Mouse (Mus musculus) brain, embryonic 18.5 days (tissue): ENCODE data around the gene 9030025P20Rik.
"Not testable (repeated sequence)": the region's sequence is repeated elsewhere in the genome, so short reads cannot be mapped to it uniquely, and the experiment has no call there.

ENCODE experiments used
- DNase-seq: peaks from one replicate; pipeline ENCODE4 v3.0.0-alpha.2; 2012; ENCODE audit warnings: low read depth, low spot score

The 9030025P20Rik gene

DNA sequence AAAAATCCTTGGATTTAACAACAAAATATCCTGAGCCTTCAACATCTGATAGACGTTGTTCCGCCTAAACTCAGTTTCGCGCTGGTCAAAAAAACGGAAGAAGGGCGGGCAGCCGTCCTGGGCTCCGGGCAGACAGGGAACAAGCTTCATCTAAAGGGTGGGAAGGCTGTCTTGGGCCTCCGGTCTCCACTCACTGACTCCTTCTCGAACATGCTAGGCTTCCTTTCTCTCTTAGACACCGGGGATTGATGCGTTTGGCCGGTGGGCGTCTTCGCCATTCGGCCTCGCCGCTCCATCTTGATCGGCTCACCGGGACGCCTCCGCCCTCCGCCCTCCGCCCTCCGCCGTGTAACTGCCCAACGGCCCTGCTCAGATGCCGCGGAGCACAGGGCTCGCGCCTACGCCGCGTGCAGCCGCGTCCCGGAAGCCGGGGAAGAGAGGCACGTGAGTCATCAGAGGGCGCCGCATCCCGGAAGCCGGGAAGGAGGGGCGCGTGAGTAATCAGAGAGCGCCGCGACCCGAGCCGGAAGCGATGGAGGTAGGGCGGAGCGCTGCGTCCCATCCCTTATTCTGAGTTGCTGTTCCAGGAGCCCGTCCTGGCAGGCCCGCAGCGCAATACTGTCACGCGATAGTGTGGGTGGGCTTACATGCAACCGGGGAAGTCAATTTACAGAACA is at the start of gene 9030025P20Rik, which contains the start of gene Gm3417:
Gene 9030025P20Rik (plus strand): TSS at position 107 of the 677 bp plus-strand sequence.
Gene Gm3417 (minus strand): TSS at position 429 of the 677 bp plus-strand sequence.
- DNase-seq = not testable (repeated sequence)

GRCm38 (mm10) chr17:14928631-14929030 is 49.6 kb upstream of the 9030025P20Rik start:
- no peak for DNase-seq

GRCm38 (mm10) chr17:14930697-14931096 is 47.6 kb upstream of the 9030025P20Rik start:
- no peak for DNase-seq

GRCm38 (mm10) chr17:14931469-14931868 is 46.8 kb upstream of the 9030025P20Rik start:
- DNase-seq = no peak

- DNase-seq = not testable (repeated sequence)
These were observed 43.0 kb upstream of the 9030025P20Rik start for GRCm38 (mm10) chr17:14935280-14935679.

- no peak for DNase-seq
These were observed 42.2 kb upstream of the 9030025P20Rik start for GRCm38 (mm10) chr17:14935841-14936605.

DNA sequence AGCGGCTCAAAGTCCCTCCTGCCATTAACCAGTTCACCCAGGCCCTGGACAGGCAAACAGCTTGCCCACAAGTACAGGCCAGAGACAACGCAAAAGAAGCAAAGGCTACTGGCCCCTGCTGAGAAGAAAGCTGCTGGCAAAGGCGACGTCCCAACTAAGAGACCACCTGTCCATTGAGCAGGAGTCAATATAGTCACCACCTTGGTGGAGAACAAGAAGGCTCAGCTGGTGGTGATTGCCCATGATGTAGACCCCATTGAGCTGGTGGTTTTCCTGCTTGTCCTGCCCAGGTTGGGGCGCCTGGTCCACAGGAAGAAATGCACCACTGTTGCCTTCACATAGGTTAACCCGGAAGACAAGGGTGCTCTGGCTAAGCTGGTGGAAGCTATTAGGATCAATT is 36.1 kb upstream of the 9030025P20Rik start:
- DNase-seq = not testable (repeated sequence)

DNA sequence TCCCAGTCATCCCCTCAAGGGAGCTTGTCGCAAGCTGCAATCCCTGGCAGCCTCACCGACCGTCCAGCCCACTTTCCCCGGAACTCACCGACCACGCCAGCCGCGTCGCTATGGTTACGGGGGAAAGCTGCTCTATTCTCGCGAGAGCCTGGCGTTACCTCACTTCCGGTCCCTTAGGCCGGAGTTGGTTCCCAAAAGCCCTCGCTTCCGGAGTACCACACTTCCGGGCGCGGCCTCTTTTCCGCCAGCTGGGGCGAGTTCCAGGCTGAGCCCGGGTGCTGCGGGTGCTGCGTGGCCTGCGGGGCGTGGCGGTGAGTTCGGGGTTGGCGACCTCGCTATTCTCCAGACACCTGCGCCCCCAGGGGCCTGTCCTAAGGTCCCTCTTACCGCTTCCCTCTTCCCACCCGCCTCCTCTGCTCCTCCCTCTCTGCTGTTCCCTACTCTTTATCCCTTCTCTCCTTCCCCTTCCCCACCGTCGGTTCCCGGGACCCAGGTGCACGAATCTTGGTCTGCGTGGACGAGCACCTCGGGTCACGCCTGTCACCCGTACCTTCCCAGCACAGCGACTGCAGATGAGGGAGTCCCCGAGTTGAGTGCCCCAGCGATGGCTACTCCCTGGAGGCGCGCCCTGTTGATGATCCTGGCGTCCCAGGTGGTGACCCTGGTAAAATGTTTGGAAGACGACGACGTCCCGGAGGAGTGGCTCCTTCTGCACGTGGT is 35.1 kb upstream of the 9030025P20Rik start, which contains the start of the genes Wdr27 and 1600012H06Rik:
Gene Wdr27 (minus strand): TSS at position 150 of the 720 bp plus-strand sequence.
Gene 1600012H06Rik (plus strand): TSS at position 176 of the 720 bp plus-strand sequence.
- DNase-seq = peak; percentile 93

GRCm38 (mm10) chr17:14943729-14944059 is 34.6 kb upstream of the 9030025P20Rik start:
- no peak for DNase-seq

DNA sequence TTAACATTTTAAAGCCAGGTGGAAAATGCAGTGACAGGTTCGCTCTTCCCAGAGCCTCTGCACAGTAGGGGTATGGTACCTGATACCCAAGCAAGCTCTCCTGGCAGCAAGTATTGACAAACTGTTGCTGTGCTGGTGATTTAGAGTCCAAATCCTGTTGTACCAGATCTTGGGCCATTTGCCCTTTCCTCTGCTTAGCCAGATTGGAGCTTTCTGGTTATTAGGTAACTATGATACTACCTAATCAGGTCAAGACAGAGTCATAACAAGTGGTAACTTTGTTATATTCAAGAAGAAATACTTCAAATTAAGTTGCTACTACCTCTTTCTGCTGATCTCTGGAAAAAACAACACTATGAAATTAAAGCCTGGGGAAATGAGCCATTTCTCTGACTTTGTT is 33.7 kb upstream of the 9030025P20Rik start:
- DNase-seq = no peak

DNA sequence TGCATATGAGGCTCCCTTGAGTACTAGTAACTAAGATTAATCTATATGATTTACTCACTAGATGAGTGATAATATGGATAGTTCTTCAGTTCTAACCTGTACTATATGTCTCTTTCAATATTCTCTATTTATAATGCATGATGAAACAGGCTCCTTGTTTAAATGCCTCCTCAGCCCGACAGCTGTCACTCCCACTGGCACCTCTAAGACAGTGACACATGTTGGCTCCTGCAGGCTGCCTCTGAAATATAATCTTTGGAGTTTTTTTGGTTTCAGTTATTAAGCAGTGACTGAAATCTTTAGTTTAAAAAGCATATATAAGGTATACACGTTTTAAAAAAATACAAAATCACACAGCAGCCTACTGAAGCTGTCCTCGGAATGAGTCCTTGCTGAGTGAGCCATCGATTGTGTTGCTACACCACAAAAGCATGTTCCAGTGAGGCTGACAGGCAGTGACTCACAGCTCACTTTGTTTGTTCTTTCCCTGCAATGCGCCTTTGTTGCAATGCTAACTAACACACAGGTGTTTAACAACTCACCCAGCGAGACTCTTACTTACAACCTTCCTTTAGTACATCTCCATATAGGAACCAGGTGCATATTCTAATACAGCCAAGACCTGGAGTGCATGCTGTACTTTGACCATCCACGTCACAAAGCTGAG is 29.0 kb upstream of the 9030025P20Rik start:
- no peak for DNase-seq

- DNase-seq = no peak
These were observed 24.8 kb upstream of the 9030025P20Rik start for GRCm38 (mm10) chr17:14953452-14953851.

DNA sequence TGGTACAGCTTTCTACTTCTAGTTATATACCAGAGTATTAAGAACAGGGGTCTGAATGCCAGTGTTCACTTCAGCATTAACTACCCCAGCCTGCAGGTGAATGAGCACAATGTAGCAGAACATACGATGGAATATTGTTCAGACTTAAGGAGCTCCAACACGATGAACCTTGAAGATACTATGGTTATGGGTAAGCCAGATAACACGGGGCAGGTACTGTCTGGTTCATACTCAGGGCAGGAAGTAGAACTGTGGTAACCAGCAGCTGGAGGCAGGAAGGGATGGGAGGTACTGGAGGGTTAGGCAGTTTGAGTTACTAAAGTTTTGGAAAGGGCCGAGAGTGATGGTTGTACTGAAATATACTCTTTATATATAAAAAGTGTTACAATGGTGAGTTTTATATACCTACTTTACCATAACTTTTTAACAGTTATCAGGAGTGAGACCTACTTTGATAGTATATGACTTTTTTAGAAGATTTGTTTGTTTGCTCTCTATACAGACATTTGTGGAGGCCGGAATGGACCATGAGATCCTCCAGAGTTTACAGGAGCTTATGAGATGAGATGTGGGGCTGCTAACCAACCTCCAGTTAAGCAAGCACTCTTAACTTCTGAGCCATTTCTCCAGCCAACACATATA is 19.5 kb upstream of the 9030025P20Rik start:
- DNase-seq = no peak

GRCm38 (mm10) chr17:14959979-14960378 is 18.3 kb upstream of the 9030025P20Rik start:
- no peak for DNase-seq

GRCm38 (mm10) chr17:14960520-14960919 is 17.7 kb upstream of the 9030025P20Rik start:
- no peak for DNase-seq

DNA sequence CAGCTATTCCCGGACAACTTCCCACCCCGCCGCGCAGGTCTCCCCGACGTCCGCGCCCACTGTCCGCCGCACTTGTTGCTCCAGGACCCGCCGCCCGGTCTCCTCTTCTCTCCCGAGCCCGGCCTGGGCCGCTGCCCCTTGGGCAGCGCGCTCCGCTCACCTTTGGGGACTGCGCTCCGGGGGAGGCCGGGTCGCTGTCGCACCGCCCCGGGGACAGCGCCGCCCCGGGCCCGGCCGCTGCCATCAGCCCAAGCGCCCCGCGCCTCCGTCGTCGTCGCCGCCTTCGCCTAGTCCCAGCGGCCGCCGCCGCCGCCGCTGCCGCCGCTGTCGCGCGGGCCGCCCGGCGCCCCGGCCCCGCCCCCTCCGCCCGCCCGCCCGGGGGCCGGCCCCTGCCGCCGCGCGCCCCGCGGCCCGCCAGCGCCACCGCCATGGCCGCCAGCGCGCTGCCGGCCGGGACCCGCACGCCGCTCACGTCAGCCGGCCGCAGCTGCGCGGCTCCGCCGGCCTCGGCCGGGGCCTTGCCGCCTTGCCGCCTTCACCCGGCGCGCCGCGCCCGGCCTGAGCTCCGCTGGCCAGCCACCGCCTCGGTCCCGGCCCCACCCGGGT is 17.2 kb upstream of the 9030025P20Rik start, which contains the start of gene Phf10:
Gene Phf10 (minus strand): TSS at position 323 of the 606 bp plus-strand sequence.
- DNase-seq = not testable (repeated sequence)

- not testable (repeated sequence) for DNase-seq
These were observed 16.6 kb upstream of the 9030025P20Rik start for GRCm38 (mm10) chr17:14961557-14962154.

- not testable (repeated sequence) for DNase-seq
These were observed 9.8 kb upstream of the 9030025P20Rik start for GRCm38 (mm10) chr17:14968373-14968913.

GRCm38 (mm10) chr17:14977718-14978361 is 428 bp upstream of the 9030025P20Rik start:
- not testable (repeated sequence) for DNase-seq
